Mouse (Mus musculus): ENCODE measurements at regions not wholly inside any gene's neighbourhood (a gene's known extent, or its start where the extent isn't known, plus 50 kb on each side); places are given as distances from the start of the nearest gene placed in this dataset.
A peak's percentile ranks its signal among the peaks of the same experiment; 100 is the strongest.

DNA sequence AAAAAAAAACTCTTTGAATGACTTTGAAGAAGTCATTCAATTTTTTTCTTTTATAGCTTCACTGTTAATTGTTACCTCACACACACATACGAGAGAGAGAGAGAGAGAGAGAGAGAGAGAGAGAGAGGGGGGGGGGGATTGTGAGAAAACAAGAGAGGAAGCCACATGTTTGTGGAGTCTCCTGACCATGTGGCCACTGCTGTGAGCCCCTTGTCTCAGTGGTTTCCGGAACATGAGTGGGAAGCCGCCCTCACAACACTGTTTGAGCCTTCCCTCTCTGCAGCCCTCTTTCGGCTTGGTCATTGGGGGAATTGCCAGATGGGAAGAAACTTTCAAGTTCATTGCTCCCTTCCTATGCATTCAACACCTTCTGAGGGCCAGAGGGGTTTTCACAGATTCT lies 656.3 kb downstream of the Kcnj2 start:
- DNase-seq (ENCODE audit: low spot score): no peak

DNA sequence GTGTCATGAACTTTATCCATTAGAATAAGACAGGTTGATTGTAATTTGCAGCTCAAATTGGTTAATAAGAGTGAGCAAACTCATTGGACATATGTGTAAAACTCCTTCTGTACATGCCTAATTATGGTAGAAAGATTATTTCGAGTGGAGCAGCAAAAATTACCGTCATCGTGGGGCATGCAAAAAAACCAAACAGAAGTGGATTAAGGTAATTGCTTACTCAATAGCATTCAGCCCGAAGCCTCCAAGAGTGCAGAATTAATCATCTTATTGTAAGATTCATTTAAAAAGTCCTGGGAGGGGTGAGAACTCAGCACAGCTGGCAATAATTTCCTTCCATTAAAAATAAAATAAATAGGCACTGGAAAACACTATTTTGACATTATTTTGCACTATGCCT lies 662.2 kb downstream of the Kcnj2 start:
- DNase-seq (ENCODE audit: low spot score): no peak

DNA sequence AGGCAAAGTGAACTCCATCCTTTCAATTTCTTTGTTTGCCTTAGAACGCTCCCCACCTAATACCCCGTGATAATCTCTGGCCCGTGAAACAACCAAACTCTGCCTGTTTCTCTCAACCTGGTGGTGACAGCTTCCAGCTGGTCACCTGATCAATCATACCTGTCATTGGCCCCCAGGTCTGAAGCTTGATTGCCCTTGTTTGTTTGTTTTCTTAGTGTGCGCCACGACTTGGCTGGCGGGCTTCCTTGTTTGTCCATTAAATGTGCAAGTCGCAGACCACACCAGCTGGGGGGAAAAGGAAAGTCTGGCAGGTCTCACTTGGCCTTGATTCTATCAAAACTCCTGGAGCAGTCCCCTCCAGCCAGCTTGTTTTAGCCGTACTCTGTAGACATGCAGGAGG lies 666.1 kb downstream of the Kcnj2 start:
- DNase-seq (ENCODE audit: low spot score): no peak

DNA sequence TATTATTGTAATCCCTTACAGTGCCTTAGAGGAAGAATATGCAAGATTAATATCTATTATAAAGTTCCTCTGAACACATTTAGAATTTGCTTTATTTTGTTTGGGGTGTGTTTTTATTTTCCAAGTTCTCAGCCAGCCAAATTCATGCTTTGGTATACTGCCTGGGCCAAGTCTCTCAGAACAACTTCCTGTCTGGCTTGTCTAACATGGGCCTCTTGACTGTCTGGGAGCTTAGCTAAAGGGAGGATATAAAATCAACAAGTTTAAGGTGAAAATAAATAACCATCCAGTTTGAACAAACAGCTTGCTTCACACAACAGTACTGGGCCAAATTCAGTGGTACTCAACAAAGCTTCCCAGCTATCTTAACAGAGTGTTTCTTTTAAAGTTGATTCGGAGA lies 669.5 kb downstream of the Kcnj2 start:
- no peak for DNase-seq (ENCODE audit: low spot score)

DNA sequence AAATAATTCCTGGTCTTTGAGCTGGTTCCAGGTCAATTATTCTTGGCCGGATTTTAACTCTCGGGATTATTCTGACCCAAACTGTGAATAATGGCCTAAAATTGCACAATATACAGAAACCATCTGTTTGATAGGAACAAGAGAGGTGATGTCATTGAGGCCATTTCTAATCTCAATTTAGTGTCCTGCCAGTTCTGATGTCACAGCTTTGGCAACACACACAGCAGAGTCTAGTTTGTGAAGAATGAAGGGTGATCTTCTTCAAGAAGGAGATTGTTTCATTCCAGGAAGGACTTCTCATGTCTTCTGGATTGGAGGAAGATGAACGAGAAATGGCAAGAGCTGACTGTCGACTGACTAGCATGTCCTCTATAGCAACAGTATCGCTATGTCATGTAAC lies 670.0 kb downstream of the Kcnj2 start:
- DNase-seq (ENCODE audit: low spot score): peak; percentile 0

DNA sequence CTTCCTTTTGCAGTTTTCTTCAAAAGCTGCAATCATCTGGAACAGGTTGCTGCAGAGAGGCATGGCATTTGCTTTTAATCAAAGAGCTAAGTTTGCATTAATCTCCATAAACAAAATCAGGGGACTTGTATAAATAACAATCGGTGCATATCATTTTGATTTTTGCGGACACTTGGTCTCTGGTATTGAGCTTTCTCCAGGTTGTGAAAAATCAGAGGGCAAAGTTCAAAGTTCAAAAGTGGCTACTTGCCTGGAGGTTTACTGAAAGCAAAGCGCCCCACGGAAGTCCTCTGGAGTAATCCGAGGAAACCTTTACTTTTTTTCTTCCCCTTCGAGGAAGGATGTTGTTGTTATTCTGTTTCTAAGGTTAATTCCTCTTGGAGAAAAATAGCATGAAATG lies 677.4 kb downstream of the Kcnj2 start:
- DNase-seq (ENCODE audit: low spot score): no peak

DNA sequence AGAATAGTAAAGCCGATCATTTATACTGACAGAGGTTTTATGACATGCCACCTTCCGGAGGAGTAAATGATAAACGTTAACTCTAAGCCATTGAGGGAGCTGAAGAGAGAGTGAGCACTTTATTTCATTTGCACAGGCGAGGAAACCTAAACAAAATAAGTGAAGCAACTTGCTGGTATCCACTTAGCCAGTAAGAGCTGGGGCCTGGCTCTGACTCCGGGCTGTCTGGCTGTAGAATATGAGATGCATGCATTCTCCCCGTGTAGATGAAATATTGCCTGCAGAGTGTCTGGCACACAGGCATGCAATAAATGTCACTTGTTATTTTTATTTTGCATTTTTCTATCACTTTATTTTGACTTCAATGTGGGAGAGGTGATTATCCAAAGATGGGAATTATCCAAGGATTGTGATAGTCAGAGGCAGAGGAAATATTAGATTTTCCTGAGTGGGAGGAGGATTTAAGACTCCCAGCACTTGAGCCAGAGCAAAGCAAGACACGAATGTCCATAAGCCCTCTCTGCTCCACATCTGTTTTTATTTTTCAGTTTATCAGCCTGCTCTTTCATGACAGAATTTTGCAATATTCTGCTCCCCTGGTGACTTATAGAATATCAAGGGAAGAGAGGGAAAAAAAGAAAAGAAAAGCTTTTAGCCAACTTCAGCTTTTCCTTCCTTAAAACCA lies 681.4 kb downstream of the Kcnj2 start:
- no peak for DNase-seq (ENCODE audit: low spot score)

DNA sequence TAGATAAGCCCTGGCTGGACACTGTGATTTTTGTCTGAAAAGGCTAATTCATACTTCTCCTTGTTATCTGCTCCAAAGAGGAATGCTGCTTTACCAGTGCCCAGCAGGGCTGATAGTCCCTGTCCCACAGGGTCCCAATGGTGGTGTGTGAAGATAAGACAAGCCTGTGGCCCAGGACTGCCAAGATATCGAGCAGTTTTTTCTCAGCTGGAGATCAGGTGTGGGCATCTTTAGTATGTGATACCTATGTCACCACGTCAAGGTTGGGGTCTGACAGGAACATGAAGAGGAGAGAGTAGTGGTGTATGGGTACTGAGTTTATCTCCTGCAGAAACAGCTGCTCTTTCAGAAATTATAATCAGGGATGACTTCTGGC lies 682.0 kb downstream of the Kcnj2 start:
- no peak for DNase-seq (ENCODE audit: low spot score)

DNA sequence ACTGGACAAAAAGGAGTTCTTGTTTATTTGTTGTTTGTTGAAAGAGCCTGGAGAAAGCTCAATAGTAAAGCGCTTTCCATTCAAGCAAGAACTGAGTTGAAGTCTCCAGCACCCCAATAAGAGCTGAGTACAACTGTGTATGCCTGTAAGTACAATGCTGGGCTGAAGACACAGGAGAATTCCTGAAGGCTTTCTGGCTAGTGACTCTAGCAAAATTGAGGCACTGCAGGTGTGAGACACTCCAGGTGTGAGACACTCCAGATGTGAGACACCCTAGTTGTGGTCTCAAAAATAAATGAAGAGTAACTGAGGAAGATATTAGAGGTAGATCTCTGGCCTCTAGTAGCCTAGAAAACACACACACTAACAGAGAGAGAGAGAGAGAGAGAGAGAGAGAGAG lies 682.5 kb downstream of the Kcnj2 start:
- DNase-seq (ENCODE audit: low spot score): no peak

DNA sequence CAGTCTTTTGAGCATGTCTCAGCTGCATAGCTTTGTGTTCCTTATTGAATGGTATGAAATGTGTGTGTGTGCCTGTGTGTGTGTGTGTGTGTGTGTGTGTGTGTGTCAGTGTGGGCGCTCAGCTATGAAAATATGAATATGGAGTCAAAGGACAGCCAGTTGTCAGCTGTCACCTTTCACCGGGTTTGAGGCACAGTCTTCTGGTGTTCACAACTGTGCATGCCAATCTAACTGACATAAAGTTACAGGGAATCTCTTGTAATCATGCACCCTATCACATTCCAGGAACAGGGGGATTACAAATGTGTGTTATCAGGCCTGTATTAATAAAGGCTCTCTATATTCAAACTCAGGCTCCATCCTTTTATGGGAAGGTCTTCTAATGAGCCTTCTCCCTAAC lies 688.8 kb downstream of the Kcnj2 start:
- DNase-seq (ENCODE audit: low spot score): no peak

DNA sequence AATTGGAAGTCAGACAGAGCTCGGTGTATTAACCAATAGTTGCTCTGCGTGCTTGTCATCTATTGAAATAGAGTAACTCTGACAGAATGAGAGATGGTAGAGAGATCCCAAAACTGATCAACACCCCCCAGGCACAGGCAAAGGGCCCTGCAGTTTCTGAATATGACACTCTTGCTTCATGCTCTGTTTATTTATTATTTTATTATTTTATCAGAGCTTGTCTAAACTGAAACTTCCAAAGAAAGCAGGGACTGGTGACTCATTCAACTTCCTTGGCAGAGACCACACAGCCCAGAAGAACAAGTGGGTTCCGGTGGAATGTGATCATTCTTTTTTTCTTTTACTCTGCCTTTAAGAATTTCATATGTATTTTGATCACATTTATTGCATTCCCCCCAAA lies 697.1 kb downstream of the Kcnj2 start:
- DNase-seq (ENCODE audit: low spot score): no peak

DNA sequence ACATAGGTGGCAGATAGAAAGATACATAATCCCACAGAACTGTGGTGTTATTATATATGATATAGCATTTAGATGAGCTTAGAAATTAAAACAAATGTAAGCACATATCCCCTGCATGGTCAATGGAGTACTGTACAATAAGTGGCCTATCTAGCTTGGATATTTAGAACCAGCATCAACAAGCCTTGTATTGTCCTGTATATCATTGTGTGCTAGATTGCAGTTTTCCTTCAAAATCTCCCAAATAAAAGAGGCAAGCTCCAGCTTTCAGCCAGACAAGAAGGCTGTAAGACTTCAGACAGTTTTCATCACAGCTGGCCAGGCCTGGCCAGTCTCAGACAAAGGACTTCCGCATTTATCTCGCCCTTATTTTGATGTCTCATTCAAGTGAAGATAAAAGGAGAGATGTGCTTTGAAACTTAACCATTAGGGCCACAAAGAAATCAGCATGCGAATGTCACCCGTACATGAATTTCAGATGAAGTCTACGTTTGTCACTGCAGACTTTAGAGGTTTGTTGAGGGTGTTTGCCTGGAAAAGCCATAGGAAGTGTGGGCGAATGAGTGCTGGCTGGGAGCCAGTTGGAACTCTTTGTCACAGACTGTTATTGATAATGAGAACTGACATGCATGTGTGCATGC lies 700.5 kb downstream of the Kcnj2 start:
- DNase-seq (ENCODE audit: low spot score): no peak

DNA sequence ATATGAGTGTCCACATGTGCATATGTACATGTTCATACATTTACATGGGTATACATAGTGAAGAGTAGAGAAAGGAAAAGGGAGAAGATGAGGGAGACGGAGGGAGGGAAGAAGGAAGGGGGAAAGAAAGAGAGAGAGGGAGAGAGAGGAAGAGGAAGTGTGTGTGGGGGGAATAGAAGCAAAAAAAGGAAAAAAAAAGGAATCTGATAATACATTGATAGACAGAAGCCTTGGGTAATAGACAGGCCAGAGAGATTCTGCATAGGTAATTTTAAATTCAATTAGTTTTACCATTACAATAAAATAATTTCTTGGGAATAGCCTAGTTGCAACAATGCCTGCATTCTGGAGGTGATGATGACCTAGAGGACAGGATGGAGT lies 701.0 kb downstream of the Kcnj2 start:
- DNase-seq (ENCODE audit: low spot score): no peak

DNA sequence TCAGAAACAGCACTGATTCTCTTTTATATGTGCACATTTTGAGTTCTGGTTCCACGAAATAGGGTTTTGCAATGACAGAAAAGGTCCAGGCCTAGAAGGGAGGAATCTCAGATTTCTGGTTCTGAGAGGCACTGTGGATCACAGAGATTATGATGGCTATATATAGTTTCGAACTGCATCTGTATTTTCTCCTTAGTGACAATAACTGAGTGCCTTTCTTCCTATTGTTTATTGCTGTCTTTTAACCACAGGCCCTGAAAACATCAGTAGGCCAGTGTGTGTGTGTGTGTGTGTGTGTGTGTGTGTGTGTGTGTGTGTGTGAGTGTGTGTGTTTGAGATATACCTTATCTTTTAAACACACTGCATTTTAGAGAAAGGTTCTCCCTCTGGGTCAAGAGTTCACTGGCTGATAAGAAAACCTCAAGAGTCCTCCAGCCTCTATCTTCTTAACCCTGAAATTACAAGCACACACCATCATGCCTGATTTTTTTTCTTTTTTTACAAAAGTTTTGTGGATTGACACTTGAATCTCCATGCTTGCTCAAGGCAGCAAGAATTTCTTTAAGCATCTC lies 708.2 kb downstream of the Kcnj2 start:
- DNase-seq (ENCODE audit: low spot score): no peak

DNA sequence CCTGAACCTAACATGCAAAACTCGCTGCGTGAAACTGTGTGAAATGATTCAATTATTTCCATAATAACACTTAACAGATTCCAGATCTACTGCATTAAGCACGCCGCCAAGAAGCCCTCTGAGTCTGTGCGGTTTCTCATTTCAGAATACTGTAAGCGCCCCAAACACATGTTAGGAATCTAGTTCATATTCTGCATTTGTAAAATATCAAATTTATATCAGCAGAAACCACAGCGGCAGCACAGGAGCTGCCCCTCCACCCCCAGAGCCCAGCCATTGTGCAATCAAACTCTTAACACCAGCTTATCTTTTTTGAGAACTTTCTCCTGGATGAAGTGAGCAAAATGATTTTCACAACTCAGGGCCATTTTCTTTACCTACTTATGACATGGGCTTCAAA lies 715.4 kb downstream of the Kcnj2 start:
- DNase-seq (ENCODE audit: low spot score): no peak

DNA sequence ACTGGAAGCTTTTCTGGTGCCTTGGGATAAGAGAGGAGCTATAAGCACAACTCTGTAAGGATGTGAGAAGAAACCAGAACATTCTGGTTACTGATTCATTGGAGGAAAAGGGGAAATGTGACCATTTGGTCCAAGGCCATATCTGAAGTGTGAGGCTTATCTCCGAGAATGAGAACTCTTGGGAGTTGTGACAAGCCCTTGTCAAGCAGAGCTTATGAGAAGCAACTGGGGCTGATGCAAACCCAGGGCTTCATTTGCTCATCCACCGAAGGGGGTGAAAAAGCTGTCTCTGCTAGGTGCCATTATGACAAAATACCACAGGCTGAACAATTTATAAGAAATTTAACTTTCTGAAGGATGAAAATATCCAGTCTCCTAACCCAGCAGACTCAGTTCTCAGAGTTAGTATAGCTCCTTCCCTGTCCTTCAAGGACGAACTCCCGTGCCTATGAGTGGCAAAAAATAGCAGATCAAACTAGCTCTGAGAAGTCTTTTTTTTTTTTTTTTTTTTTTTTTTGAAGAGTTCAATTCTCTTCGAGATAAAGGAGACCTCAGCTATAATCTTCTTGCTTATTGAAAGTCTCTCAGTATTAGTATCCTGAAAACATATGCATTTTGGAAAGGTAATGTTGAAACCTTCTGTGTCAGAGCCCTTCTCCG lies 725.4 kb downstream of the Kcnj2 start:
- no peak for DNase-seq (ENCODE audit: low spot score)

DNA sequence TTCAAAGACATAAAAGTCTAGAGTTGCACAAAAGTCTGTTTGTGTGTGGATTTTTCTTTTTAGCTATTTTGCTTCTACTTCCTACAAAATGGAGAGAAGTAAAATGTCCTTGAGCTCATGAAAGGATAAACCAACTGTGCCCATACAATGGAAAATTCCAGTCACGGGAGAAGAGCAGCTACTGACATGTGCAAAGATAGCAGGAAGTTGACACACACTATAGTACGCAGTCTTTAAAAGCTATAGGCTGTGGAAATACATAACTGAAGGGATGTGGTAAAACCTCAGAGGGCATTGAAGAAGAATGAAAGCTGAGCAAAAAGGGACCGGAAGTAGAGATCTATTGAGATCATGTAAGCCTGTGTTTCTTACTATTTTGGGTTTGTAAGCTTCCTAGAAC lies 735.1 kb downstream of the Kcnj2 start:
- DNase-seq (ENCODE audit: low spot score): no peak

DNA sequence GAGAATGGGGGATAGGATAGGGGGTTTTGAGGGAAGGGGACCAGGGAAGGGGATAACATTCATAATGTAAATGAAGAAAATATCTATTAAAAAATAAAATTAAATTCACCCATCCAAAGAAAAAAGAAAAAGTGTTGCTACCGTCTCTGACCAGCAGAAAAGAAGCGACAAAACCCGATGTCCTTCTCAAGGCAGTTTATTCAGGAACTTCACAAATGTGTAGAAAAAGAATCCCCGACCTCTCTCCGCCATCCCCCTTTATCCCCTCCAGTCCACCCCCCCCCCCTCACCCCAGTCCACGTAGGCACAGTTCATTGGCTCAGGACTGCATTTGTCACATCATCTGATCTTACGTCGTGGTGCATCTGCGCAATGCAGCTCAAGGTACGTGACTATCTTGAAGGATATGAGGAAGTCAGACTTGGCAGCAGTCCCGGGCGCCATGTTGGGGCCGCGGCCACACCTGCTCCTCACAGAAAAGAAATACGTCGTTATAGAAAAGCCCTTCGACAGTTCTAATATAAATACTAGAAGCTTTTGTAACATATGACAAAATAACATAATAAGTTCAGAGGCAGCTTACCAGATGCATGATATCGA lies 750.3 kb downstream of the Kcnj2 start:
- DNase-seq (ENCODE audit: low spot score): no peak

DNA sequence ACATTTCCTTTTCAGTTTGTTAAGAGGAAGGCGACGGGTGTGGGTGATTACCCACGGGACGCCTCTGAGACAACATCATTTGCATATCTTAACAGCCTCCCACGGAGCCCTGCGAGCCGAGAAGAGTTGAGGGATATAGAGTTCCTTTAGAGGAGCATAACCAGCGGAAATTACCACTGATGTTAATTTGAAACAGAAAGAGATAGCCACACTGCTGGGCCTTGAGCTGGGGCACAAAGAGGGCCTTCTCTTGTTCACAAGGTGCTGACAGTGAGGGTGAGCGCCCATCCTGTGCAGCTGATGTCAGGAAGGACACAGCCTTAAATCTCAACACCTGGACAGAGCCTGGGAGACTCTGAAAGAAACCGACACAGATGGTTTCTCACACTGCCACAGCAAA lies 752.2 kb downstream of the Kcnj2 start:
- DNase-seq (ENCODE audit: low spot score): no peak

DNA sequence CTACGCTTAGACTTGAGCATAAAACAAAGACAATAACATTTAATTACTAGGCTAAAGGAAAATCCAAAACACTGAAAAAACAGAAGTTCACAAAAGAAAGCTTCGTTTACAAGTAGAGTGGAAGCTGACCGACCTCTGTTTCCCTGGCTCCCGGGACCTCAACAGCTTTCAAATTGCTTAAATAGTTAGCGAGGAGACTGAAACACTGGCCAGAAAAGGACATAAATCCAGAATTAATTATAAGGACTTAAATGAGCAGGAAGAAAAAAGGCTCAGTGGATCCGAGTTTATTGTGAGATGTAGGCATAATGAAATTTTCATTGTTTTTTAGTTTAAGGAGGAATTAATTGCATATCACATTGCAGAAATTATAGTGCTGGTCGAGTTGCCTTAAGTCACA lies 754.4 kb downstream of the Kcnj2 start:
- no peak for DNase-seq (ENCODE audit: low spot score)

DNA sequence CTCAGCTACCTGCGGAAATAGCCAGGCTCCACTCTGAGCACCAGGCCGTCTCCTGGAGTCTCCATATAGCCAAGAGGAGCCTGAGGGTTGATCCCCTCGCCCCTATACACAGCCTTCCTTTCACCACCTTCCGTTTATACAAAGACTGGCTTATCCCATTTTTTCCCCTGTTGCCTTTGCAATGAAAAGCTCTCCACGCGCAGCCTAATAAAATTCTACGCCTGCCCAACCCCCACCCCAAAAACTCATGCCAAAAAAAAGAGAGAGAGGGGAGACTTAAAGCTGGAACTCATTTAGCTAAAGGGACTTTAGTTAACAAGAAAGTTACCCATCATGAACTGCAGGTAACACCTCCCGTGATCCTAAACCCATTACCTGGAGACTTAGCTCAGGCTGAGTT lies 762.5 kb downstream of the Kcnj2 start:
- DNase-seq (ENCODE audit: low spot score): no peak

DNA sequence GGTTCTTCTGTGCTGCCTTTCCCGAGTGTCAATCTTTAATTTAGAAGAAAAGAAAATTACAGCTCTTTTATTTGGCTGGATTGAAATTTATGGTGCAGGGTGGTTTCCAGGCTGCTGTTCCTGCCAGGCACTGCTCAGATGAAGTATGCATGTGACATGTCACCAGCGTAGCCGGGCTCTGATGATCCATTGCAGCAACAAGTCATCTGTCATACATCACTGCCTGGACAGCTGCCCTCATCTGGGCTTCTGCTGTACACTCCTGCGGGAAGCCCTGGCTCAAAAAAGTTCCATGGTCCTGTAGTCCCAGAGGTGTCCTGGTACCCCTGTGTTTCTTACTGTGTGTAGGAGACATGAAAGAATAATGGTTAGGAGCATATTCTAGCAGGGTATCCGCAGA lies 773.0 kb downstream of the Kcnj2 start:
- no peak for DNase-seq (ENCODE audit: low spot score)

DNA sequence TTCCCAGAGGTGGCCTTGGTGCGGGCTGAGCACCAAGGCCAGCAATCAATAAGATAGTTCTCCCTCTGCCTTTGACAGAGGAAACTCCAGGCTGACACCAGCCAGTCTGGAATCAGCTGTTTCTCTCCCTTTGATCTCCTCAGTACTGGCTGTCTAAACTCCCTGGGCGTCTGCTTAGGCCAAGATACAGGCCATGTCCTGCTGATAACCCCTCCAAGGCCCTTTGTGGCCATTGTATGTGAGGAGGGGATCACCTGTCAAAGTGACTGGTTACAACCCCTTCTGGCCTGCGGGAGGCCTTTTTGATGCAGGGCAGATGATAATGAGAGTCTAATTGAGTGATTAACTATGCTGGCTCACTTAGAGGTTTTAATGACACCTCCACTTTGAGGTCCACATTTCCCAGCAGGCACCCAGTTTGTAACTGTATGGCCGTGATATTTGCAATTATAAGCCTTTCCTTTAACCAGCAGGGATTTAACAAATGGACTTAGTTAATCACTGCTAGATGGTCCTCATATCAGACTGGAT lies 777.8 kb downstream of the Kcnj2 start:
- DNase-seq (ENCODE audit: low spot score): no peak

Measured in ovary, postnatal 14 days (tissue).